ENCODE assay signal across 6 mouse cellular contexts in the genomic region with DNA sequence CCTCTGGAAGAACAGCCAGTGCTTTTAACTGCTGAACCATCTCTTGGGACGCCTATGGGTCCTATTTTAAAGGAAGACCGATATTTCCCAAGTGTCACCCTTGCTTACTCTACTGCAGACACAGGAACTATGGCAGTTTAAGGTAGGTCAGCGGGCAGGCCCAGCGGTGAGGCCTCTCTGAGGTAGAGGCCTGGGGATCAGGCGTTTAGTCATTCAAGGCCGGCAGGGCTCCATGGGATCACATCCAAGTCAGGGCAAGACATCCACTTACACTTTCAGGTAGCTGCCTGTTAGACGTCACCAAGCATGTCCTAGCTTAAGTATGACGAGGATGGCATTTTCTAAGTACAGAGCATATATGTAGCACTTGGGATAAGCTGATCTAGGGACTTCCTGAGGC.
"Had no signal": no experiment of that assay in that cellular context is flagged by ENCODE, and none has a peak within 500 bp of the region (broad histone marks: within the 10 kb centered on the region; RNA-seq: fewer than 3 reads in every experiment).

No protein-coding gene starts in this region.

- DNase-seq: kidney, postnatal 10 days; lung, adult 18-20 months; retina, postnatal 1 day; right cerebral cortex, postnatal 14 days; thymus, adult 2 months; thymus, postnatal 25 days had no signal
